ENCODE assay signal across 21 mouse cellular contexts in genomic region chr11:47093296-47093912, GRCm38 (mm10).
A peak's percentile ranks its signal among the peaks of the same experiment; 100 is the strongest.
DNase-seq lines count a peak whose midpoint lies in the region; ATAC-seq and TF ChIP-seq lines count a peak whose summit lies in the region.
"Had no signal": no experiment of that assay in that cellular context is flagged by ENCODE, and none has a peak within 500 bp of the region (broad histone marks: within the 10 kb centered on the region; RNA-seq: fewer than 3 reads in every experiment).

No protein-coding gene starts in this region.

- H3K4me3 ChIP-seq in embryonic facial prominence, embryonic 14.5 days (ENCODE audit: low read depth, low read length): no peak overlapping the region
- no peak overlapping the region for H3K4me3 ChIP-seq in embryonic facial prominence, embryonic 10.5 days
- H3K4me3 ChIP-seq in kidney, adult 2 months (ENCODE audit: insufficient read depth, low read depth, low read length): no peak overlapping the region
- H3K4me3 ChIP-seq in stomach, embryonic 16.5 days (replicated peaks; ENCODE audit: low read length): no peak overlapping the region
- no peak overlapping the region for H3K4me3 ChIP-seq in lung, postnatal 0 days (ENCODE audit: low read depth, low read length)
- H3K4me3 ChIP-seq: forebrain, embryonic 12.5 days; hindbrain, embryonic 10.5 days; layer of hippocampus, adult 2 months; liver, embryonic 13.5 days had no signal

- no peaks in the 10 kb centered on the region for H3K27me3 ChIP-seq in embryonic facial prominence, embryonic 14.5 days (replicated peaks; ENCODE audit: control insufficient read depth, insufficient read depth, low read length)
- no peaks in the 10 kb centered on the region for H3K27me3 ChIP-seq in embryonic facial prominence, embryonic 10.5 days (replicated peaks; ENCODE audit: low read depth, poor library complexity, severe bottlenecking)
- H3K27me3 ChIP-seq in kidney, adult 2 months (replicated peaks; ENCODE audit: control insufficient read depth, insufficient read depth, low read length): no peaks in the 10 kb centered on the region
- no peaks in the 10 kb centered on the region for H3K27me3 ChIP-seq in stomach, embryonic 16.5 days (ENCODE audit: control insufficient read depth, insufficient read depth, low read length)
- H3K27me3 ChIP-seq in lung, postnatal 0 days (replicated peaks; ENCODE audit: insufficient read depth, low read length): no peaks in the 10 kb centered on the region
- H3K27me3 ChIP-seq: forebrain, embryonic 12.5 days; liver, embryonic 13.5 days; Patski had no signal

- H3K4me2 ChIP-seq in embryonic facial prominence, embryonic 14.5 days (ENCODE audit: low read depth, low read length): no peak overlapping the region
- no peak overlapping the region for H3K4me2 ChIP-seq in stomach, embryonic 16.5 days (ENCODE audit: low read depth, low read length)
- H3K4me2 ChIP-seq in lung, postnatal 0 days (replicated peaks; ENCODE audit: low read depth, low read length): no peak overlapping the region
- H3K4me2 ChIP-seq: forebrain, embryonic 12.5 days; liver, embryonic 13.5 days; lung, embryonic 14.5 days had no signal

- no peak overlapping the region for H3K9ac ChIP-seq in embryonic facial prominence, embryonic 14.5 days (ENCODE audit: low read depth, low read length)
- no peak overlapping the region for H3K9ac ChIP-seq in stomach, embryonic 16.5 days (ENCODE audit: low read length)
- no peak overlapping the region for H3K9ac ChIP-seq in lung, postnatal 0 days (replicated peaks; ENCODE audit: low read depth)
- H3K9ac ChIP-seq: forebrain, embryonic 12.5 days; liver, embryonic 13.5 days; lung, embryonic 14.5 days had no signal

- H3K36me3 ChIP-seq in embryonic facial prominence, embryonic 14.5 days (ENCODE audit: control insufficient read depth, insufficient read depth, low read length): no peaks in the 10 kb centered on the region
- no peaks in the 10 kb centered on the region for H3K36me3 ChIP-seq in embryonic facial prominence, embryonic 10.5 days (replicated peaks)
- H3K36me3 ChIP-seq in kidney, adult 2 months (ENCODE audit: control insufficient read depth, insufficient read depth, low read length): no peaks in the 10 kb centered on the region
- H3K36me3 ChIP-seq in stomach, embryonic 16.5 days (ENCODE audit: control insufficient read depth, insufficient read depth, low read length): no peaks in the 10 kb centered on the region
- no peaks in the 10 kb centered on the region for H3K36me3 ChIP-seq in lung, postnatal 0 days (ENCODE audit: insufficient read depth, low read length)
- H3K36me3 ChIP-seq: forebrain, embryonic 12.5 days; hindbrain, embryonic 10.5 days; liver, embryonic 13.5 days had no signal

- no peak for TF ChIP-seq POLR2A in kidney, adult 2 months (IDR thresholded peaks at IDR 0.05; ENCODE audit: low read depth, low read length)

- peak; percentile 6 for DNase-seq in embryonic facial prominence, embryonic 14.5 days (ENCODE audit: low spot score)
- no peak for DNase-seq in embryonic facial prominence, embryonic 10.5 days (ENCODE audit: low spot score)
- peak; percentile 67 for DNase-seq in kidney, adult 2 months
- peak; percentile 8 for DNase-seq in kidney, postnatal 10 days
- DNase-seq in lung, postnatal 0 days (ENCODE audit: low spot score): no peak
- no peak for DNase-seq in urinary bladder, postnatal 25 days (ENCODE audit: low spot score)
- no peak for DNase-seq in frontal cortex, postnatal 36 days (ENCODE audit: low spot score in 2 of 2)
- DNase-seq: cerebellum, adult 2 months; cerebellum, postnatal 36 days; gastrocnemius, postnatal 14 days; liver, embryonic 13.5 days; lung, embryonic 14.5 days; lung, postnatal 4 days; thymus, postnatal 25 days had no signal

- no peaks in the 10 kb centered on the region for H3K4me1 ChIP-seq in embryonic facial prominence, embryonic 14.5 days (ENCODE audit: control insufficient read depth, insufficient read depth, low read length)
- no peaks in the 10 kb centered on the region for H3K4me1 ChIP-seq in embryonic facial prominence, embryonic 10.5 days
- peaks cover 6% of the 10 kb centered on the region; the same call in 1 of the 2 replicates for H3K4me1 ChIP-seq in kidney, adult 2 months (ENCODE audit: control insufficient read depth, insufficient read depth, low read length)
- no peaks in the 10 kb centered on the region for H3K4me1 ChIP-seq in stomach, embryonic 16.5 days (ENCODE audit: control insufficient read depth, insufficient read depth, low read length)
- H3K4me1 ChIP-seq in lung, postnatal 0 days (ENCODE audit: insufficient read depth, low read depth, low read length): no peaks in the 10 kb centered on the region; the same call in 1 of the 2 replicates
- H3K4me1 ChIP-seq: forebrain, embryonic 12.5 days; hindbrain, embryonic 10.5 days; liver, embryonic 13.5 days had no signal

- no peak overlapping the region for H3K27ac ChIP-seq in embryonic facial prominence, embryonic 14.5 days (replicated peaks; ENCODE audit: low read depth, low read length)
- no peak overlapping the region for H3K27ac ChIP-seq in embryonic facial prominence, embryonic 10.5 days (replicated peaks)
- peak overlapping the region; percentile 38; the same call in 1 of the 2 replicates for H3K27ac ChIP-seq in kidney, adult 2 months (ENCODE audit: insufficient read depth, low read depth, low read length)
- H3K27ac ChIP-seq in stomach, embryonic 16.5 days (ENCODE audit: low read length): peak overlapping the region; percentile 64
- H3K27ac ChIP-seq in lung, postnatal 0 days (ENCODE audit: low read length): no peak overlapping the region
- H3K27ac ChIP-seq: forebrain, embryonic 12.5 days; hindbrain, embryonic 10.5 days; hindbrain, postnatal 0 days; layer of hippocampus, adult 2 months; liver, embryonic 13.5 days had no signal

- WGBS in embryonic facial prominence, embryonic 14.5 days: 67% methylated on average over 5 of the region's 5 CpGs
- 80% methylated on average over 5 of the region's 5 CpGs for WGBS in embryonic facial prominence, embryonic 10.5 days
- WGBS in kidney, adult 2 months: 11% methylated on average over 5 of the region's 5 CpGs
- WGBS in stomach, embryonic 16.5 days: 35% methylated on average over 5 of the region's 5 CpGs
- 35% methylated on average over 5 of the region's 5 CpGs for WGBS in lung, postnatal 0 days

- TF ChIP-seq CTCF in kidney, adult 2 months (conservative IDR thresholded peaks at IDR 0.05; ENCODE audit: insufficient read depth, insufficient read length, low read depth, low read length): no peak
- no peak for TF ChIP-seq CTCF in lung, postnatal 0 days (IDR thresholded peaks at IDR 0.05)

- no peaks in the 10 kb centered on the region for H3K9me3 ChIP-seq in embryonic facial prominence, embryonic 14.5 days (ENCODE audit: control insufficient read depth, low read length)
- no peaks in the 10 kb centered on the region for H3K9me3 ChIP-seq in embryonic facial prominence, embryonic 10.5 days
- H3K9me3 ChIP-seq in stomach, embryonic 16.5 days (replicated peaks; ENCODE audit: control insufficient read depth, low read length): no peaks in the 10 kb centered on the region
- no peaks in the 10 kb centered on the region for H3K9me3 ChIP-seq in lung, postnatal 0 days (ENCODE audit: low read length)
- H3K9me3 ChIP-seq: forebrain, embryonic 12.5 days; hindbrain, embryonic 10.5 days; liver, embryonic 13.5 days had no signal

- no peak for TF ChIP-seq EP300 in lung, postnatal 0 days (IDR thresholded peaks at IDR 0.05)

- ATAC-seq in embryonic facial prominence, embryonic 14.5 days (ENCODE audit: low read depth): no peak
- peak; percentile 75 for ATAC-seq in stomach, embryonic 16.5 days (ENCODE audit: insufficient read depth, low FRiP score)
- no peak for ATAC-seq in lung, postnatal 0 days
- ATAC-seq: CD4-positive, CD25-positive, alpha-beta regulatory T cell, adult 4 months; hindbrain, postnatal 0 days; Patski had no signal

Comparison
In these comparisons a context has a peak if more than half of its experiments do, and no peak if none do; other contexts are left out.
1. DNase-seq: peak in embryonic facial prominence, embryonic 14.5 days (single experiment), kidney, adult 2 months (single experiment) and kidney, postnatal 10 days (single experiment); none in embryonic facial prominence, embryonic 10.5 days (single experiment), lung, postnatal 0 days (single experiment), urinary bladder, postnatal 25 days (single experiment) and frontal cortex, postnatal 36 days (0 of 2).
2. H3K27ac ChIP-seq: peak in kidney, adult 2 months (single experiment) and stomach, embryonic 16.5 days (single experiment); none in embryonic facial prominence, embryonic 14.5 days (single experiment), embryonic facial prominence, embryonic 10.5 days (single experiment) and lung, postnatal 0 days (single experiment).